Mouse (Mus musculus) bone marrow, adult 2 months (tissue): Measurements from ENCODE around the gene Has1.

Source experiments
- CTCF ChIP-seq: fragments of 200-500 bp; IDR thresholded peaks from 2 replicates; pipeline ENCODE4 v1.5.1; 2011; ENCODE audit warnings: low read length, control low read depth; ENCODE audit not compliant: control insufficient read depth, insufficient read depth
- POLR2A ChIP-seq: fragments of 200-500 bp; IDR thresholded peaks from 2 replicates; pipeline ENCODE4 v1.6.1; 2011; ENCODE audit warnings: low read depth, mild to moderate bottlenecking, control low read depth, low read length, borderline replicate concordance; ENCODE audit not compliant: control insufficient read depth

DNA sequence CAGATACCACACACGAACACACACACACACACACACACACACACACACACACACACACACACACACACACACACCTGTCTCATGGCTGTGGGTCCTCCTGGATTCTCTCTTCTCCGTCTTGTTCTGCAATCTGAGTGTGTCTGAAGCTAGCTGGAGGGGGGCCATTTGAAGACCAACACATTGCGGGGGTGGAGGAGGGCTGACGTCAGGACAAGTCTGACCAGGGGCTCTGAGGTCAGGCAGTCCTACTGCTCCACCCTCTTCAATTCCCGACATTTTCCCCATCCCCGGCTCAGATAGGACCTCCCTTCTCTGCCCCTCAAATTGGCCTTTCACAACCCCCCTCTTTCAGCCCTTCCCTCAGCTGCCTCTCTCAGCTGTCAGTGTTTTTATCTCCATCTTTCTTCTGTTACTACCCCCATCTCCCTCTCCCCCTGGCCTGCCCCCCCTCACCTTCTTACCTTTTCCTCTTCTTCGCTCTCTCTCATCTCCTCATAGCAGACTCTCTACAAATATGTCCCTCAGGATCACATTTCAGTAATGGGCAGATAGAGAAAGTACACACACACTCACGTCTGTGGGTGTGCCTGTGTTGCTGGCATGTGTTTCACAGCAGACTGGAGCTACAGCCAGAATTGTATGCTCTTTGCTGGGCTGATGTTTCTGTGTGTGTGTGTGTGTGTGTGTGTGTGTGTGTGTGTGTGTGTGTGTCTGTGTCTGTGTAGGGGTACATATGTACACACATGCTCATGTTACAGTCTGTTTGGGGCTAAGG is at the start of gene Has1:
- no peak for TF ChIP-seq CTCF
- no peak for TF ChIP-seq POLR2A
